In the genomic region with DNA sequence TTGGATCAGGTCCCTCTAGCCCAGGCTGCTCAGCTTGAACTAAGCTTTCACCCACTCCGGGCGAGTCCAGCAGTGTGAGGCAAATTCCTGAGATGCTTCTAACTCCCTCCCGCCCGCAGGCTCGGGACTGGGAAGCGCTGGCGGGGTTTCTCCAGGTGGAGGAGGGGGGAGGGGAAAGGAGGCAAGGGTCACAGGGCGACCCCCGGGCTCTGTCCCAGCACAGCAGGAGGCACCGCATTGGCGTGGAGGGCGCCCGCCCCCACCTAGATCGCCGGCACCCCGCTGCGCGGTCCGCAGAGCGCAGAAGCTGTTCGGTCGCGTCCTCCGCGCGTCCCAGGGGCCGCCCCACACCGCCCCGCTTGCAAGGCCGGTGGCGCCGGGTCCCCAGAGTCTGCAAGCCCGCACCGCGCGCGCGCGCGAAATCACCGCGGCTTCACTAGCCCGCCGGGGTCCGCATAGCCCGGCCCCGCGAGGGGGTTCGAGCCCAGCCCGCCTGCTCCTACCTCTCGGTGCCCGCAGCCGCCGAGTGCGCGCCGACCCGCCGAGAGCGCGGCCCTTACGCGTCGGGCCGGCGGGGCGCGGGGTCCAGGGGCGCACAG, we compare ENCODE assay signal across 8 mouse cellular contexts.
DNase-seq lines count a peak whose midpoint lies in the region; ATAC-seq lines count a peak whose summit lies in the region.

No protein-coding gene starts in this region.

- H3K27ac ChIP-seq in embryonic facial prominence, embryonic 12.5 days = no peak overlapping the region
- H3K27ac ChIP-seq in hindbrain, embryonic 12.5 days = peak overlapping the region; percentile 67
- H3K27ac ChIP-seq in limb, embryonic 13.5 days = no peak overlapping the region
- no peak overlapping the region for H3K27ac ChIP-seq in neural tube, embryonic 12.5 days

- H3K27me3 ChIP-seq in embryonic facial prominence, embryonic 12.5 days = peaks cover 5% of the 10 kb centered on the region; the same call in 1 of the 2 replicates
- no peaks in the 10 kb centered on the region for H3K27me3 ChIP-seq in hindbrain, embryonic 12.5 days
- 0 out of 2 replicates have a peak, but pooled peaks cover 11% of the 10 kb centered on the region for H3K27me3 ChIP-seq in limb, embryonic 13.5 days
- peaks cover 8% of the 10 kb centered on the region; the same call in 1 of the 2 replicates for H3K27me3 ChIP-seq in neural tube, embryonic 12.5 days (replicated peaks)

- H3K4me2 ChIP-seq in embryonic facial prominence, embryonic 12.5 days (replicated peaks) = peak overlapping the region; percentile 67
- peak overlapping the region; percentile 96 for H3K4me2 ChIP-seq in hindbrain, embryonic 12.5 days (replicated peaks)
- peak overlapping the region; percentile 82 for H3K4me2 ChIP-seq in limb, embryonic 13.5 days (replicated peaks)
- peak overlapping the region; percentile 96 for H3K4me2 ChIP-seq in neural tube, embryonic 12.5 days (replicated peaks)

- peak; percentile 57 for DNase-seq in gastrocnemius, postnatal 10 days
- no peak for DNase-seq in gastrocnemius, postnatal 36 days
- peak; percentile 86 for DNase-seq in ZHBTc4 (ENCODE audit: low read depth, low spot score)
- DNase-seq in yolk sac, embryonic 10.5 days (ENCODE audit: low spot score) = peak; percentile 90

- H3K4me1 ChIP-seq in embryonic facial prominence, embryonic 12.5 days = peaks cover 13% of the 10 kb centered on the region; the same call in 1 of the 2 replicates
- peaks cover 20% of the 10 kb centered on the region for H3K4me1 ChIP-seq in hindbrain, embryonic 12.5 days
- H3K4me1 ChIP-seq in limb, embryonic 13.5 days = peaks cover 28% of the 10 kb centered on the region
- peaks cover 28% of the 10 kb centered on the region for H3K4me1 ChIP-seq in neural tube, embryonic 12.5 days

- intact Hi-C loops in gastrocnemius, postnatal 36 days (cut with DNase I) = loop anchor here (5.0 kb wide), 1 partner anchor 61 kb away; no protein-coding TSS in a partner anchor

- no peaks in the 10 kb centered on the region for H3K9me3 ChIP-seq in embryonic facial prominence, embryonic 12.5 days
- no peaks in the 10 kb centered on the region for H3K9me3 ChIP-seq in hindbrain, embryonic 12.5 days (replicated peaks)
- H3K9me3 ChIP-seq in limb, embryonic 13.5 days = no peaks in the 10 kb centered on the region
- no peaks in the 10 kb centered on the region for H3K9me3 ChIP-seq in neural tube, embryonic 12.5 days

- peak overlapping the region; percentile 79 for H3K4me3 ChIP-seq in embryonic facial prominence, embryonic 12.5 days
- peak overlapping the region; percentile 79 for H3K4me3 ChIP-seq in hindbrain, embryonic 12.5 days
- H3K4me3 ChIP-seq in limb, embryonic 13.5 days = peak overlapping the region; percentile 81
- H3K4me3 ChIP-seq in neural tube, embryonic 12.5 days = peak overlapping the region; percentile 72

- no peaks in the 10 kb centered on the region for H3K36me3 ChIP-seq in embryonic facial prominence, embryonic 12.5 days
- no peaks in the 10 kb centered on the region for H3K36me3 ChIP-seq in hindbrain, embryonic 12.5 days
- H3K36me3 ChIP-seq in limb, embryonic 13.5 days = 0 out of 2 replicates have a peak, but pooled peaks cover 2% of the 10 kb centered on the region
- no peaks in the 10 kb centered on the region for H3K36me3 ChIP-seq in neural tube, embryonic 12.5 days

- peak; percentile 50; the same call in 1 of the 2 replicates for ATAC-seq in embryonic facial prominence, embryonic 12.5 days (ENCODE audit: insufficient number of reproducible peaks, insufficient read depth, low FRiP score, low TSS enrichment)
- ATAC-seq in hindbrain, embryonic 12.5 days (ENCODE audit: low FRiP score) = peak; percentile 64
- ATAC-seq in limb, embryonic 13.5 days (ENCODE audit: low FRiP score, low read depth) = peak; percentile 54
- peak; percentile 35 for ATAC-seq in neural tube, embryonic 12.5 days (ENCODE audit: low FRiP score, low read depth)

- under 1% methylated on average over 67 of the region's 69 CpGs for WGBS in embryonic facial prominence, embryonic 12.5 days
- 1% methylated on average over 65 of the region's 69 CpGs for WGBS in hindbrain, embryonic 12.5 days
- under 1% methylated on average over 65 of the region's 69 CpGs for WGBS in limb, embryonic 13.5 days
- WGBS in neural tube, embryonic 12.5 days = under 1% methylated on average over 65 of the region's 69 CpGs

- peak overlapping the region; percentile 69 for H3K9ac ChIP-seq in embryonic facial prominence, embryonic 12.5 days
- peak overlapping the region; percentile 83 for H3K9ac ChIP-seq in hindbrain, embryonic 12.5 days
- H3K9ac ChIP-seq in limb, embryonic 13.5 days = peak overlapping the region; percentile 82
- peak overlapping the region; percentile 69 for H3K9ac ChIP-seq in neural tube, embryonic 12.5 days

Comparison
In these comparisons a context has a peak if more than half of its experiments do, and no peak if none do; other contexts are left out.
1. DNase-seq: peak in gastrocnemius, postnatal 10 days (single experiment), ZHBTc4 (single experiment) and yolk sac, embryonic 10.5 days (single experiment); none in gastrocnemius, postnatal 36 days (0 of 2).
2. Peak in every context shown above with its lines, with median percentiles within 50 percentile points of each other: ATAC-seq, H3K4me2 ChIP-seq, H3K4me3 ChIP-seq and H3K9ac ChIP-seq.